Mouse (Mus musculus): ENCODE measurements around the gene Cpped1. TPM values are rescaled to one million over a fixed set of nuclear protein-coding genes. Genes with fewer than 3 reads are reported as not detected.

Cpped1 gene
- 23.3 and 37.3 TPM in 2 replicates for polyA plus RNA-seq (2014; fragmentation: Nextera tagmentation; extraction: Ambion mirVana)

DNA sequence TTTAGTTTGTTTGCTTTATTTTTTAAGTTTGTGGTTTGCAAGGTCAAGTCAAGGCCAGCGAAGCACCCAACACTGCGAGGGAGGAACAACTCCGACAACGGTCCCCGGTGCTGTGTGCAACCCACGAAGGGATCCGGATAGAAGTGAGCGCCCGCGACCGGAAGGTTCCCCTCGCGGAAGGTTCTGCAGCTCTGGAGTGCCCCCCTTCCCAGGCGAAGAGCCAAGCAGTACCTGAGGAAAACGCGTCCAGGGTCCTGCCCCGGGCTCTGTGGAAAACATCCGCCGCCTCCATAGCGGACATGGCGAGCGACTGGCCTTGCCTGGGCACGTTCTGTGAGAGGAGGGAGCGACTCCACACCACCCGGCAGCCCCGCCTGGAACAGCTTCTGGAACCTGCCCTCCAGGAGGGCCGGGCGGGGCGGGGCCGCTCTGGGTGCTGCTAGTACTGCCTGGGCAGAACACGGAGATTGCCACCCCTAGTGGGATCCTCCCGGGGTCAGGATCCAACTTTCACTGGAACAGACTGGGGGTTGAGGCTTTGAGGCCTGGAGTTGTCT, at the start of gene Cpped1:
Gene Cpped1 (minus strand): TSS at position 411 of the 557 bp plus-strand sequence.
- ATAC-seq (ENCODE audit: low FRiP score, low TSS enrichment): peak; percentile 98

DNA sequence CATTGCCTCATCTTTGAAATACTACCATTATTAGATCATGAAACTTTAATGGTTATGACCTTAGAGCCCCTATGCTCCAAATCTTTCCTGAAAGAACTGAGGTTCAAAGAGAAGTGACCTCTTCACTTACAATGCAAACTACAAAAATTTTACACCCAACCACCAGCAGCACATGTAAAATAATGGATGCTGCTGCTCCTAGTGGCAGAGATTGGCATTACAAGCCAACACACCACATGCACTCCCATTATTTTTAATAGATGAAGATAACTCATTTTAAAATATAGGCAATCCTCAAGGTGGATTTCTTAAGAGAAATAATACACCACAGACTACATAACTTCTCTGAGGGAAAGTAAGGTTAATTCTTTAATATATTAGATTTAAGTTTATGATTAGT, 31.2 kb upstream of the Cpped1 start:
- no peaks in the 10 kb centered on the region for H3K36me3 ChIP-seq (ENCODE audit: control insufficient read depth, insufficient read depth, low read length)
- H3K27ac ChIP-seq (ENCODE audit: low read depth, low read length): no peak overlapping the region
- no peak for ATAC-seq (ENCODE audit: low FRiP score, low TSS enrichment)
- no peaks in the 10 kb centered on the region for H3K4me1 ChIP-seq (ENCODE audit: control insufficient read depth, insufficient read depth, low read length)
- no peak overlapping the region for H3K4me3 ChIP-seq (ENCODE audit: low read length)
- H3K9ac ChIP-seq (ENCODE audit: low read depth, low read length): no peak overlapping the region
- no peaks in the 10 kb centered on the region for H3K9me3 ChIP-seq (ENCODE audit: control insufficient read depth, low read length)
- no peaks in the 10 kb centered on the region for H3K27me3 ChIP-seq (ENCODE audit: control insufficient read depth, insufficient read depth, low read length)
- no peak overlapping the region for H3K4me2 ChIP-seq (replicated peaks; ENCODE audit: low read depth, low read length)

More for the DNA sequence above, at the start of gene Cpped1:
- no peaks in the 10 kb centered on the region for H3K27me3 ChIP-seq (ENCODE audit: control insufficient read depth, insufficient read depth, low read length)
- peaks cover 8% of the 10 kb centered on the region; the same call in 1 of the 2 replicates for H3K4me1 ChIP-seq (ENCODE audit: control insufficient read depth, insufficient read depth, low read length)
- peak within 1 kb of the TSS; percentile 65 for H3K4me2 ChIP-seq (replicated peaks; ENCODE audit: low read depth, low read length)
- no peaks in the 10 kb centered on the region; the same call in 1 of the 2 replicates for H3K36me3 ChIP-seq (ENCODE audit: control insufficient read depth, insufficient read depth, low read length)
- under 1% methylated on average over 32 of the region's 32 CpGs for WGBS
- H3K27ac ChIP-seq (ENCODE audit: low read depth, low read length): peak within 1 kb of the TSS; percentile 57
- peak within 1 kb of the TSS; percentile 70 for H3K9ac ChIP-seq (ENCODE audit: low read depth, low read length)
- peak within 1 kb of the TSS; percentile 64 for H3K4me3 ChIP-seq (ENCODE audit: low read length)
- no peaks in the 10 kb centered on the region for H3K9me3 ChIP-seq (ENCODE audit: control insufficient read depth, low read length)

DNA sequence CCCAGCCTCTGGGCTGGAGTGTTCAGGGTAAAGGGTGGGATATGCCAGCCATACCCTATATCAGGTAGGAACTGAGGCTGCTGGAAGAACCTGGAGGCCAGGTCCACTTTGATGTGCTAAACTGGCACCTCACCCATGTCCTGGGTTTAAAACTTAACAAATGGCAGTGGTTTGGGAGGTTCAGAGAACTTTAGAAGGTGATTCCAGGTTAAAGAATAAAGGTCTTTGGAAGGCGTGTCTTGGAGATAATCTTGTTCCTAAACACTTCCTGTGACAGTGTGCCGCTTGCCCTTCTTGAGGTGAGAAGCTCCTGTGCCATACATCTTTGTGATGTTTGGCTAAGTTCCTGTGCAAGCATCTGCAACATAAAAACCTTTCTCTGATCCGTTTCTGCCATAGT, 1.6 kb upstream of the Cpped1 start:
- Histone ChIP-seq H3K36me3 (ENCODE audit: control insufficient read depth, insufficient read depth, low read length) (no peaks in the 10 kb centered on the region; the same call in 1 of the 2 replicates), H3K9ac (ENCODE audit: low read depth, low read length) (no peak overlapping the region), H3K4me3 (ENCODE audit: low read length) (no peak overlapping the region), H3K9me3 (ENCODE audit: control insufficient read depth, low read length) (no peaks in the 10 kb centered on the region), H3K27me3 (ENCODE audit: control insufficient read depth, insufficient read depth, low read length) (no peaks in the 10 kb centered on the region), H3K4me2 (replicated peaks; ENCODE audit: low read depth, low read length) (no peak overlapping the region), H3K4me1 (ENCODE audit: control insufficient read depth, insufficient read depth, low read length) (peaks cover 8% of the 10 kb centered on the region; the same call in 1 of the 2 replicates), H3K27ac (ENCODE audit: low read depth, low read length) (no peak overlapping the region)
- no peak for ATAC-seq (ENCODE audit: low FRiP score, low TSS enrichment)
- WGBS: 79% methylated on average over 3 of the region's 3 CpGs

DNA sequence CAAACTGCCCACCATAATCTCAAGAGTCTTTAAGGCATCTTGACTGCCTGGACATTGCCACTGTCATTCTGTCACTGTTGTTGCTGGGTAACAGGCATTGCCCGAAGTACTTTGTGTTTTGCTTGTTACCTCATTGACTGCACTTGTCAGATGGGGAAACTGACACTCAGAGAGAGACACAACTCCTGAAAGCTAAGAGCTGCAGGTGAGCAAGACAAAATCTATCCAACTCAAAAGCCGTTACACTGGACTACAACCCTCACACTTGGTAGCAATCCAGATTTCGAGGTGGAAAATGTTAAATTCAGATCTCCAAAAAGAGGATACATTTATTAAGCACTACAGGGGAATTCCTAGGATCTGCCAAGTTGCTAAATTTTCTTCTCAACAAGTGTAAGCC, 572 bp upstream of the Cpped1 start:
- Histone ChIP-seq H3K9me3 (ENCODE audit: control insufficient read depth, low read length) (no peaks in the 10 kb centered on the region), H3K36me3 (ENCODE audit: control insufficient read depth, insufficient read depth, low read length) (no peaks in the 10 kb centered on the region; the same call in 1 of the 2 replicates), H3K27me3 (ENCODE audit: control insufficient read depth, insufficient read depth, low read length) (no peaks in the 10 kb centered on the region), H3K4me2 (replicated peaks; ENCODE audit: low read depth, low read length) (no peak overlapping the region), H3K27ac (ENCODE audit: low read depth, low read length) (no peak overlapping the region), H3K4me1 (ENCODE audit: control insufficient read depth, insufficient read depth, low read length) (peaks cover 8% of the 10 kb centered on the region; the same call in 1 of the 2 replicates), H3K9ac (ENCODE audit: low read depth, low read length) (no peak overlapping the region), H3K4me3 (ENCODE audit: low read length) (no peak overlapping the region; the same call in 1 of the 2 replicates)
- ATAC-seq (ENCODE audit: low FRiP score, low TSS enrichment): no peak
- WGBS: 72% methylated on average over 3 of the region's 3 CpGs

DNA sequence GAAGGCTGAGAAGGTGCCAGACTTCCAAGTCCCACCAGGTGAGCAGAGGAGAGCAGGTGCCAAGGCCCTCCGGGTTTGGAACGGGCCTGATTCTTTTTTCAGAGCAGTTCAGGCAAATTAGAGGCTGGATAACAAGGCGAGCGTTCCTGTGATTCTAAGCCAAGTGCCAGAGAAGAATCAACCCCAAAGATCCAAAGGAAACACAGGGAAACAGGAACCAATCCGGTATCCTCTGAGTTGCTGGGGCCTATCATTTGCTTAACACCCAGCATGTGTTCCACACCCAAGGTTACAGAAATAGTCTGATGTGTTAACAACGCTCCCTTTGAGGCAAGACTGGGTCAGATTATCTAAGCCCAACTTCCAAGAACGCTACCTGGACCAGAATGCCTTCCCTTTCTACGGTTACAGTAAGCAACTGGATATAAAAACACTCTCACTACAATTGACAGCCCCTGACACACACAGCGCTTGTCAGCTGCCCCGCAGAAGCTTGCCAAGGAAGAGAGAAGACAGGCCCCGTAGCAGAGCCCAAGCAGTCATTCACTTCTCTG, 707 bp downstream of the Cpped1 start:
- WGBS: 24% methylated on average over 11 of the region's 11 CpGs
- Histone ChIP-seq H3K4me3 (ENCODE audit: low read length) (peak overlapping the region; percentile 64), H3K9me3 (ENCODE audit: control insufficient read depth, low read length) (no peaks in the 10 kb centered on the region), H3K27ac (ENCODE audit: low read depth, low read length) (peak overlapping the region; percentile 57), H3K4me2 (replicated peaks; ENCODE audit: low read depth, low read length) (peak overlapping the region; percentile 65), H3K4me1 (ENCODE audit: control insufficient read depth, insufficient read depth, low read length) (peaks cover 8% of the 10 kb centered on the region; the same call in 1 of the 2 replicates), H3K27me3 (ENCODE audit: control insufficient read depth, insufficient read depth, low read length) (no peaks in the 10 kb centered on the region), H3K36me3 (ENCODE audit: control insufficient read depth, insufficient read depth, low read length) (no peaks in the 10 kb centered on the region; the same call in 1 of the 2 replicates), H3K9ac (ENCODE audit: low read depth, low read length) (peak overlapping the region; percentile 70)
- ATAC-seq (ENCODE audit: low FRiP score, low TSS enrichment): peak; percentile 50; the same call in 1 of the 2 replicates

DNA sequence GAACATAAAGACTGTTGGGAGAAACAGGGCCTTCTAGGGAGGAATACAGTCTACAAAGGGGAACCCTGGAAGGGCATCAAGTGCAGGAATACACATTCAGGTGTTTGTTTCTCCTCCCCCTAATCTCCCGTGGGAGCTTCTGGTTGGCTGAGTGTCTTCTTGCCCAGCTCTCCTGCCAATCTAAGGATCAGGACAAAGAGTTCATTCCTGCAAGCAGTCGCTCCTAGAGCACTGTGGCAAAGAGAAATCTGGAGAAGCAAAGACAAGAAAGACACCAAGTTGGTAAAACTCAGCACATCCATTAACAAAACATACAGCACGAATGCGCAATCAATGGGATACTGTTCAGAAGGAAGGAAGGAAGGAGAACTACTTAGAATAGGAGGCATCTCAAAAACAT, 1.4 kb downstream of the Cpped1 start:
- no peak for ATAC-seq (ENCODE audit: low FRiP score, low TSS enrichment)
- Histone ChIP-seq H3K4me2 (replicated peaks; ENCODE audit: low read depth, low read length) (peak overlapping the region; percentile 65), H3K27me3 (ENCODE audit: control insufficient read depth, insufficient read depth, low read length) (no peaks in the 10 kb centered on the region), H3K9ac (ENCODE audit: low read depth, low read length) (peak overlapping the region; percentile 70; the same call in 1 of the 2 replicates), H3K27ac (ENCODE audit: low read depth, low read length) (no peak overlapping the region), H3K4me3 (ENCODE audit: low read length) (peak overlapping the region; percentile 64; the same call in 1 of the 2 replicates), H3K9me3 (ENCODE audit: control insufficient read depth, low read length) (no peaks in the 10 kb centered on the region), H3K36me3 (ENCODE audit: control insufficient read depth, insufficient read depth, low read length) (no peaks in the 10 kb centered on the region; the same call in 1 of the 2 replicates), H3K4me1 (ENCODE audit: control insufficient read depth, insufficient read depth, low read length) (peaks cover 8% of the 10 kb centered on the region; the same call in 1 of the 2 replicates)
- WGBS: 88% methylated on average over 4 of the region's 4 CpGs

DNA sequence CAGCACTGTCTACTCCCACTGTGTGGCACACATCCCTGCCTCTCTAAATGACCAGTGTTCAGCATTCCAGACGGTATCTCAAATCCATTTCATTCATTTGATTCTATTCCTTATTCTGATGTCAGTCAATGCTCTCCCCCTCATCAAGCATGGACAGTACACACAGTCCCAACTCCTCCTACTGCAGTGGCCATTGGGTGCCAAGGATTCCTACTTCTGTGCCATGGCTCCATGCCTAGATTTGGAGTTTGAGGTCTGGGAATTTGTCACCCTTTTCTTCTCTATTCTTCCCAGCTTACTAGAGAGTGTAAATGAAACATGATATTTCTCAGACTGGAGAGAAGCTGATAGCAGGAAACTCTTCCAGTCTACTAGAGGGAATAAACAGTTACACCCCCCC, 2.3 kb downstream of the Cpped1 start:
- ATAC-seq (ENCODE audit: low FRiP score, low TSS enrichment): no peak
- H3K9me3 ChIP-seq (ENCODE audit: control insufficient read depth, low read length): no peaks in the 10 kb centered on the region
- peaks cover 8% of the 10 kb centered on the region; the same call in 1 of the 2 replicates for H3K4me1 ChIP-seq (ENCODE audit: control insufficient read depth, insufficient read depth, low read length)
- H3K27me3 ChIP-seq (ENCODE audit: control insufficient read depth, insufficient read depth, low read length): no peaks in the 10 kb centered on the region
- no peak overlapping the region for H3K4me3 ChIP-seq (ENCODE audit: low read length)
- WGBS: 93% methylated on average over 1 of the region's 1 CpGs
- H3K27ac ChIP-seq (ENCODE audit: low read depth, low read length): no peak overlapping the region
- H3K36me3 ChIP-seq (ENCODE audit: control insufficient read depth, insufficient read depth, low read length): no peaks in the 10 kb centered on the region; the same call in 1 of the 2 replicates
- no peak overlapping the region for H3K4me2 ChIP-seq (replicated peaks; ENCODE audit: low read depth, low read length)
- H3K9ac ChIP-seq (ENCODE audit: low read depth, low read length): no peak overlapping the region

DNA sequence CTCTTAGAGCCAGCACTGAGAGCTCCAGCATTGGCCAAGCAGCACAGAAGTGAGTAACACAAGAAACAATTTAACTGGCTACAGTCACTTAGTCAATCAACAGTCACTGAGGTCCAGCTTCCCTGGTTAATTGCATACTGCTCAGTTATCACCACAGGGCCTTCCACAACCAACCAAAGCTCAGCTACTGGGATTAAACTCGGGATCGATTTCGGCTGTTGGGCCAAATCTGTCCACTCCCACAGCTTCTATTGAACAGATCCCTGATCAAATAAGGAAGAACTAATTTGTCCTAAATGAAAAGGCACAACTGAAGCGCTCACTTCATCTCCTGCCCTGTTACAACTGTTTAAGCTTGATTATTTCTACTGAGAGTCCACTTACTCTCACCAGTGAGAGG, 4.0 kb downstream of the Cpped1 start:
- no peaks in the 10 kb centered on the region; the same call in 1 of the 2 replicates for H3K36me3 ChIP-seq (ENCODE audit: control insufficient read depth, insufficient read depth, low read length)
- H3K27ac ChIP-seq (ENCODE audit: low read depth, low read length): no peak overlapping the region
- no peaks in the 10 kb centered on the region for H3K27me3 ChIP-seq (ENCODE audit: control insufficient read depth, insufficient read depth, low read length)
- ATAC-seq (ENCODE audit: low FRiP score, low TSS enrichment): no peak
- WGBS: 96% methylated on average over 4 of the region's 4 CpGs
- H3K4me2 ChIP-seq (replicated peaks; ENCODE audit: low read depth, low read length): no peak overlapping the region
- no peak overlapping the region for H3K9ac ChIP-seq (ENCODE audit: low read depth, low read length)
- no peaks in the 10 kb centered on the region for H3K9me3 ChIP-seq (ENCODE audit: control insufficient read depth, low read length)
- H3K4me3 ChIP-seq (ENCODE audit: low read length): no peak overlapping the region
- peaks cover 8% of the 10 kb centered on the region; the same call in 1 of the 2 replicates for H3K4me1 ChIP-seq (ENCODE audit: control insufficient read depth, insufficient read depth, low read length)

DNA sequence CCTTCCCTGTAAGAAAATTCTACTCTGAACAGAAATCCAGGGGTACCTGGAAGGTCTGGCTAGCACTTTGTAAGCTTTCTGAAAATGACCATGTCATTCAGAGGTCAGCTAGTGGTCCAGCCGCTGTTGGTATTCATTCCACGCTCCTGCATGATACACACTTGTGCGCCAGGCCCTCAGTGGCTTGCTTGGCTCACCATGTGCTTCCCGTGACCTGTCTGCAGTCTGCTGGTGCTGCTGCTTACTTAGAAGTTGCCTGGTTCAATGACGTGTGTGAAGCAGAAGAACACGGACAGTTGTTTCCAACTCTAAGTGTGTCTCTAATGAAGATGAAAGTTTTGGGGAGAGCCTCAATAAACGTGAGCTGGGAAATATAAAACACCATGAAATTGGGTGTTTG, 7.2 kb downstream of the Cpped1 start:
- Histone ChIP-seq H3K36me3 (ENCODE audit: control insufficient read depth, insufficient read depth, low read length) (no peaks in the 10 kb centered on the region; the same call in 1 of the 2 replicates), H3K9me3 (ENCODE audit: control insufficient read depth, low read length) (no peaks in the 10 kb centered on the region), H3K27me3 (ENCODE audit: control insufficient read depth, insufficient read depth, low read length) (no peaks in the 10 kb centered on the region), H3K4me2 (replicated peaks; ENCODE audit: low read depth, low read length) (no peak overlapping the region), H3K27ac (ENCODE audit: low read depth, low read length) (no peak overlapping the region), H3K4me3 (ENCODE audit: low read length) (no peak overlapping the region), H3K4me1 (ENCODE audit: control insufficient read depth, insufficient read depth, low read length) (no peaks in the 10 kb centered on the region), H3K9ac (ENCODE audit: low read depth, low read length) (no peak overlapping the region)
- no peak for ATAC-seq (ENCODE audit: low FRiP score, low TSS enrichment)
- WGBS: 84% methylated on average over 7 of the region's 7 CpGs
